Mouse (Mus musculus): ENCODE results near the gene Mageb1. TPM values are rescaled to one million over a fixed set of nuclear protein-coding genes. Genes with fewer than 3 reads are reported as not detected.
"Not testable (repeated sequence)": the region's sequence is repeated elsewhere in the genome, so short reads cannot be mapped to it uniquely, and the experiment has no call there.

The Mageb1 gene
- total RNA-seq (2021) = not detected in 2 replicates
- long read RNA-seq = 0 reads

DNA sequence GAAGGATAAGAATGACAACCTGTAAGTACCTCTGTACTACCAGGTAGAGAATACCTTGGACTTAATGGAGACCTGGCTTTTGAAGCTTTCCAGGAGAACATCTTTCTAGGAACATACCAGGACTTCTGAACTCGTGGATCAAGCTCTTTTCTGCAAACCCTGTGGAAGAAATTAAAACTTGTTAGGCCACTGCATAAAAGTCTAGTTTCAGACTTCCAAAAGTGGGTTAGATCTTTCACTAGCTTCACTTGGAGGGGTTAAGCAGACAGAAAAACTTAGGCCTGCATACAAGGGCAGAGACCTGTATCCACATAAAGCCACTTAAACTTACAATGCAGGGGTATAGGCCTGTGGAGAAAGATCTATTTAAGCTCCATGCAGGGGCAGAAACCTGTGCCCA is at the start of gene Mageb1:
Gene Mageb1, minus strand, starts transcription at position 101 of the 400 bp plus-strand sequence.
- DNase-seq = not testable (repeated sequence)

Other genes with a start within 250 kb of the Mageb1 start
- not detected in 2 replicates for gene Mageb5, start 233.3 kb downstream of the Mageb1 start, total RNA-seq (2021)